Mouse (Mus musculus): ENCODE measurements around the gene Calhm4. TPM values are rescaled to one million over a fixed set of nuclear protein-coding genes. Genes with fewer than 3 reads are reported as not detected.

Calhm4 gene
- polyA plus RNA-seq, 1 experiment from 2014 or later: not detected

Other genes with a start within 250 kb of the Calhm4 start
- not detected in 2 replicates for gene Sult3a1, start 186.6 kb downstream of the Calhm4 start, polyA plus RNA-seq (2014; fragmentation: Nextera tagmentation; extraction: Ambion mirVana)
- 0.05 TPM in 2 replicates for gene Rsph4a, start 139.2 kb downstream of the Calhm4 start, polyA plus RNA-seq (2014; fragmentation: Nextera tagmentation; extraction: Ambion mirVana)
- gene Zup1, start 93.0 kb downstream of the Calhm4 start, polyA plus RNA-seq (2014; fragmentation: Nextera tagmentation; extraction: Ambion mirVana): 12.2 and 13.6 TPM in 2 replicates
- gene Rwdd1, start 24.7 kb downstream of the Calhm4 start, polyA plus RNA-seq (2014; fragmentation: Nextera tagmentation; extraction: Ambion mirVana): 107 and 109 TPM in 2 replicates
- gene Trappc3l, start 6.7 kb downstream of the Calhm4 start, polyA plus RNA-seq (2014; fragmentation: Nextera tagmentation; extraction: Ambion mirVana): not detected in 2 replicates
- 1.6 and 1.8 TPM in 2 replicates for gene Calhm5, start 52.2 kb upstream of the Calhm4 start, polyA plus RNA-seq (2014; fragmentation: Nextera tagmentation; extraction: Ambion mirVana)
- gene Calhm6, start 83.7 kb upstream of the Calhm4 start, polyA plus RNA-seq (2014; fragmentation: Nextera tagmentation; extraction: Ambion mirVana): 0.67 and 0.74 TPM in 2 replicates
- gene Dse, start 163.4 kb upstream of the Calhm4 start, polyA plus RNA-seq (2014; fragmentation: Nextera tagmentation; extraction: Ambion mirVana): 15.6 and 16.8 TPM in 2 replicates
- gene Tspyl1, start 237.9 kb upstream of the Calhm4 start, polyA plus RNA-seq (2014; fragmentation: Nextera tagmentation; extraction: Ambion mirVana): 67.1 and 70.7 TPM in 2 replicates

Data from heart, embryonic 14.5 days (tissue).